Mouse (Mus musculus) ES-E14 (cell line): ENCODE results near the gene Bricd5. TPM values are rescaled to one million over a fixed set of nuclear protein-coding genes. Genes with fewer than 3 reads are reported as not detected.

Experiments used
- DNase-seq: peaks from one replicate; pipeline ENCODE4 v3.0.0-alpha.2; 2013; ENCODE audit warnings: low read depth, low spot score
- H3K27ac ChIP-seq: 2 replicates; pipeline ENCODE4 v1.5.1; 2012; ENCODE audit warnings: low read depth, mild to moderate bottlenecking, low read length, moderate library complexity, mixed read lengths; ENCODE audit not compliant: poor library complexity, insufficient read depth, severe bottlenecking
- H3K36me3 ChIP-seq: 2 replicates; pipeline ENCODE4 v1.6.1; 2012; ENCODE audit warnings: mild to moderate bottlenecking, low read length, moderate library complexity, mixed read lengths; ENCODE audit not compliant: control insufficient read depth, poor library complexity, insufficient read depth, severe bottlenecking
- H3K4me1 ChIP-seq, 2 experiments: fragments of 150-350 bp in 1 of 2; sonication (generic) in 1 of 2; 2 replicates each; pipeline ENCODE4 v1.6.1; 2012; ENCODE audit warnings: low read length in 2 of 2, mild to moderate bottlenecking in 1 of 2, mixed read lengths in 1 of 2; ENCODE audit not compliant: control insufficient read depth in 2 of 2, insufficient read depth in 2 of 2, poor library complexity in 1 of 2
- H3K4me3 ChIP-seq, 2 experiments: fragments of 150-350 bp in 1 of 2; sonication (generic) in 1 of 2; 2 replicates each; pipeline ENCODE4 v1.5.1; 2012; ENCODE audit warnings: low read length in 2 of 2, low read depth in 1 of 2, mild to moderate bottlenecking in 1 of 2, mixed read lengths in 1 of 2; ENCODE audit not compliant: insufficient read depth in 1 of 2, poor library complexity in 1 of 2, severe bottlenecking in 1 of 2
- H3K9ac ChIP-seq: 2 replicates; pipeline ENCODE4 v1.6.1; 2012; ENCODE audit warnings: low read depth, mild to moderate bottlenecking, low read length, mixed read lengths; ENCODE audit not compliant: poor library complexity, insufficient read depth, severe bottlenecking
- H3K9me3 ChIP-seq: fragments of 150-350 bp; sonication (generic); 2 replicates; pipeline ENCODE4 v1.6.1; 2012; ENCODE audit warnings: low read depth, mild to moderate bottlenecking, low read length; ENCODE audit not compliant: control insufficient read depth, insufficient read depth
- CHD2 ChIP-seq: IDR thresholded peaks from 2 replicates; pipeline ENCODE4 v1.6.1; 2014; ENCODE audit warnings: mild to moderate bottlenecking, low read depth, low read length, inconsistent platforms
- HCFC1 ChIP-seq: IDR thresholded peaks from 2 replicates; pipeline ENCODE4 v1.6.1; 2012; ENCODE audit warnings: low read length, inconsistent platforms, borderline replicate concordance; ENCODE audit not compliant: insufficient read depth
- MAFK ChIP-seq: IDR thresholded peaks from 2 replicates; pipeline ENCODE4 v1.6.1; 2014; ENCODE audit warnings: mild to moderate bottlenecking, low read depth, low read length, inconsistent platforms; ENCODE audit not compliant: insufficient read depth
- ZC3H11A ChIP-seq: IDR thresholded peaks from 2 replicates; pipeline ENCODE4 v1.6.1; 2012; ENCODE audit warnings: low read depth, mild to moderate bottlenecking, inconsistent platforms, low read length, borderline replicate concordance
- ZNF384 ChIP-seq: IDR thresholded peaks from 2 replicates; pipeline ENCODE4 v1.6.1; 2012; ENCODE audit warnings: low read depth, low read length, inconsistent platforms
- in situ Hi-C, 2 experiments: fragments of 600-800 bp; cut with MboI; formaldehyde crosslinking; loops; one replicate each; pipeline ENCODE4 v1.15.1; 2025; ENCODE audit warnings: low sequenced_read_pairs in 2 of 2, inconsistent platforms in 1 of 2; ENCODE audit not compliant: unreplicated experiment in 2 of 2
- total RNA-seq: library from RNA; depleted of rRNA; stranded (reverse); fragments of 300-350 nt; gene quantifications from 2 replicates; pipeline ENCODE4 v1.2.3, GENCODE M21; 2012

Gene Bricd5
- total RNA-seq, 1 experiment, result 1.4 TPM

GRCm38 (mm10) chr17:24507806-24508460 is 34.2 kb downstream of the Bricd5 start:
- Histone ChIP-seq H3K9ac (no peak overlapping the region), H3K27ac (no peak overlapping the region), H3K4me1 (peaks cover 0 to 10% of the 10 kb centered on the region in 2 experiments; a peak in 2 of 4 replicates), H3K9me3 (no peaks in the 10 kb centered on the region), H3K36me3 (peaks cover 46% of the 10 kb centered on the region), H3K4me3 (no peak overlapping the region)
- TF ChIP-seq HCFC1, result no peak
- no peak for TF ChIP-seq ZNF384
- no peak for TF ChIP-seq ZC3H11A
- no peak for TF ChIP-seq MAFK
- no peak for TF ChIP-seq CHD2
- no peak for DNase-seq
- in situ Hi-C loops, result no loop called here

- H3K9ac ChIP-seq, result no peak overlapping the region
- H3K27ac ChIP-seq, result no peak overlapping the region; the same call in 1 of the 2 replicates
- H3K36me3 ChIP-seq, result peaks cover 76% of the 10 kb centered on the region
- H3K9me3 ChIP-seq, result no peaks in the 10 kb centered on the region
- no peak for DNase-seq
- no peak for TF ChIP-seq HCFC1
- peaks cover 0 to 13% of the 10 kb centered on the region in 2 experiments; a peak in 2 of 4 replicates for H3K4me1 ChIP-seq
- in situ Hi-C loops, result no loop called here
- no peak overlapping the region for H3K4me3 ChIP-seq
Observed at GRCm38 (mm10) chr17:24513609-24514008, 39.9 kb downstream of the Bricd5 start.

GRCm38 (mm10) chr17:24514270-24515257 is 40.9 kb downstream of the Bricd5 start:
- Histone ChIP-seq H3K9me3 (no peaks in the 10 kb centered on the region), H3K4me1 (peaks cover 0 to 13% of the 10 kb centered on the region in 2 experiments; a peak in 2 of 4 replicates), H3K27ac (no peak overlapping the region), H3K4me3 (no peak overlapping the region), H3K9ac (peak overlapping the region; percentile 37; the same call in 1 of the 2 replicates), H3K36me3 (peaks cover 69% of the 10 kb centered on the region)
- no peak for DNase-seq
- in situ Hi-C loops, result no loop called here
- TF ChIP-seq ZNF384, result no peak
- TF ChIP-seq CHD2, result no peak
- no peak for TF ChIP-seq ZC3H11A
- no peak for TF ChIP-seq MAFK

GRCm38 (mm10) chr17:24520450-24520849 is 46.8 kb downstream of the Bricd5 start:
- H3K36me3 ChIP-seq, result peaks cover 25% of the 10 kb centered on the region

More at GRCm38 (mm10) chr17:24520450-24520849, 46.8 kb downstream of the Bricd5 start:
- no peak for DNase-seq
- no peaks in the 10 kb centered on the region; a peak in 1 of 4 replicates for H3K4me1 ChIP-seq
- H3K9me3 ChIP-seq, result no peaks in the 10 kb centered on the region
- no peak overlapping the region for H3K4me3 ChIP-seq
- in situ Hi-C loops, result no loop called here
- no peak overlapping the region for H3K9ac ChIP-seq
- TF ChIP-seq MAFK, result no peak
- no peak for TF ChIP-seq ZC3H11A
- TF ChIP-seq CHD2, result no peak
- TF ChIP-seq ZNF384, result no peak
- no peak for TF ChIP-seq HCFC1
- no peak overlapping the region for H3K27ac ChIP-seq
